Mouse (Mus musculus) erythroblast, embryonic 14.5 days (primary cell): ENCODE results near the gene Tmem236. TPM values are rescaled to one million over a fixed set of nuclear protein-coding genes. Genes with fewer than 3 reads are reported as not detected.
"Not testable (repeated sequence)": the region's sequence is repeated elsewhere in the genome, so short reads cannot be mapped to it uniquely, and the experiment has no call there.

ENCODE experiments used
- H3K27me3 ChIP-seq: 2 replicates; pipeline ENCODE4 v1.6.1; 2012; ENCODE audit warnings: inconsistent platforms; ENCODE audit not compliant: control insufficient read depth
- H3K36me3 ChIP-seq: 2 replicates; pipeline ENCODE4 v1.6.1; 2012; ENCODE audit warnings: mild to moderate bottlenecking, inconsistent platforms; ENCODE audit not compliant: control insufficient read depth
- H3K4me1 ChIP-seq: 2 replicates; pipeline ENCODE4 v1.6.1; 2012; ENCODE audit warnings: inconsistent platforms; ENCODE audit not compliant: control insufficient read depth
- H3K4me3 ChIP-seq: replicated peaks from 2 replicates; pipeline ENCODE3; 2012; ENCODE audit warnings: moderate library complexity, mild to moderate bottlenecking, inconsistent platforms
- H3K9me3 ChIP-seq: 2 replicates; pipeline ENCODE4 v1.6.1; 2012; ENCODE audit warnings: low read length, inconsistent platforms, mixed read lengths; ENCODE audit not compliant: control insufficient read depth
- GATA1 ChIP-seq: IDR thresholded peaks from 2 replicates; pipeline ENCODE4 v1.6.1; 2012; ENCODE audit warnings: low read length, inconsistent platforms, mixed read lengths
- TAL1 ChIP-seq: IDR thresholded peaks from 3 replicates; pipeline ENCODE4 v1.6.1; 2012; ENCODE audit warnings: low read length, inconsistent platforms, mixed read lengths
- polyA plus RNA-seq: library from polyadenylated mRNA; stranded (reverse); fragments of >175 nt; gene quantifications from 2 replicates; pipeline ENCODE4 v1.2.3, GENCODE M21; 2012

Gene Tmem236
- polyA plus RNA-seq, 1 experiment: not detected

DNA sequence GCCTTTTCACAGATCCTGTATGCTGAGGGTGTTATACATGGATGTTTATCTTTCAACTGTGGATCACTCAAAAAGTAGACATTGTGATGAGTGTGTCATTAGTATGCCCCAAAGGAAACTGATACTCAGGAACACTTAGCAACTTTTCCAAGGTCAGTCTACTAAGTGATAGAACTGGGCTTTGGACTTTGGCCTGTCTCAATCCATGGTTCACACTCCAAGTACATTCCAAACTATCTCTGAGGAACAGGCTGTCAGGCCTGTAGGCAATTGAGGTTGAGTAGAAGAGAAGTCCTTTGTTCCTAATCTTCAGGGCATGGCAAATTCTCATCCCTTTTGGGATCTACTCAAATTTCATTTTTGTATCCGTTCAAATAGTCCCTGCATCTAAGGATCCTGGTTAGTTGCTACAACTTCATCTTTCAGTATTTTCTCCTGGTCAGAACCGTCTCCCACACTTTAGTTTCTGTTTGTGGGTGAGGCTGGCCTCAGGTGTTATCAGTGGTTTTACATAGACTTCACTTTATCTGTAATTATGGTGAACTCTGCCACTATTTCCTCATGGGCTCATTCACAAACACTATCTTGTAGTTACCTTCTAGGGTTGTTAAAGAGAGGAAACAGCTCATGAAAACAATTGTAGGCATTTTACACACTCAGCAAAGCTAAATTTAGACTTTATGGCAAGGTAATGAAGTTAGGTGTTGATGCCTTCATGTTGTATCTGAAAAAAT lies 2.3 kb downstream of the Tmem236 start:
- H3K27me3 ChIP-seq: no peaks in the 10 kb centered on the region
- no peak overlapping the region for H3K4me3 ChIP-seq
- H3K4me1 ChIP-seq: peaks cover 7% of the 10 kb centered on the region
- TF ChIP-seq GATA1 (no peak), TAL1 (no peak)
- H3K9me3 ChIP-seq: no peaks in the 10 kb centered on the region
- H3K36me3 ChIP-seq: no peaks in the 10 kb centered on the region

DNA sequence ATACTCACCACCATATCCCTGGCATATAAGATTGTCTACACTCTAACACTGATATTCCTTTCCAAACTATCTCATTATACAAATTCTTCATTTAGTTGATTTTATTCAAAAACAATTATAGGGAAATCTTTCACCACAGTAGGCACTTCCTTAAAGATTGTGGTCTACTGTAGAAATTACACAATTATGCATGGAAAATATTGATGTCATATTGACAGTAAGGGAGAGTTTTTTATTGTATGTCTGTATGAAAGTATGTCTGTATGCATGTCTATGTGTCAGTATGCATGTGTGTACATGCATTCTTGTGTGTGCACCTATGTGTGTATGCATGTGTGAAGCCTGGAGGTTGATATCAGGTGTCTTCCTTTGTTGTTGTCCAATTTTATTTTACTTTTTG lies 10.1 kb downstream of the Tmem236 start:
- Histone ChIP-seq H3K4me1 (no peaks in the 10 kb centered on the region), H3K9me3 (no peaks in the 10 kb centered on the region), H3K4me3 (no peak overlapping the region), H3K36me3 (no peaks in the 10 kb centered on the region), H3K27me3 (no peaks in the 10 kb centered on the region)
- no peak for TF ChIP-seq GATA1
- no peak for TF ChIP-seq TAL1

DNA sequence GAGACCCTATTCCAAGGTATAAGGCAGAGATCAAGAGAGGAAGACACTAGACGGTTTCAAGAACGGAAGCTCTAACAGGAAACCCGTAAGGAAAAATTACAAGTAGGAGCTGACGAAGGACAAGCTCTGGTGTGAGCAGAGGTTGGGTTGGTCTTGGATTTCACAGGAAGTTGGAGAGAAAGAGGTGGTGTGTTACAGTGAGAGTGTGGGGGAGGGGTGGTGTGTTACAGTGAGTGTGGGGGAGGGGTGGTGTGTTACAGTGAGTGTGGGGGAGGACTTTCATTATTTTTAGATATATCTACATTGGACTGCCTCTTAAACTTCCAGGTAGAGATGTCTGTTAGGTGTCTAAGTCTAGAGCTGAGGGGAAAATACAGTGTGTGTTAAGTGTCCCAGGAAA lies 16.4 kb downstream of the Tmem236 start:
- Histone ChIP-seq H3K4me1 (peaks cover 8% of the 10 kb centered on the region), H3K27me3 (no peaks in the 10 kb centered on the region), H3K4me3 (no peak overlapping the region), H3K36me3 (no peaks in the 10 kb centered on the region), H3K9me3 (no peaks in the 10 kb centered on the region)
- no peak for TF ChIP-seq GATA1
- no peak for TF ChIP-seq TAL1

DNA sequence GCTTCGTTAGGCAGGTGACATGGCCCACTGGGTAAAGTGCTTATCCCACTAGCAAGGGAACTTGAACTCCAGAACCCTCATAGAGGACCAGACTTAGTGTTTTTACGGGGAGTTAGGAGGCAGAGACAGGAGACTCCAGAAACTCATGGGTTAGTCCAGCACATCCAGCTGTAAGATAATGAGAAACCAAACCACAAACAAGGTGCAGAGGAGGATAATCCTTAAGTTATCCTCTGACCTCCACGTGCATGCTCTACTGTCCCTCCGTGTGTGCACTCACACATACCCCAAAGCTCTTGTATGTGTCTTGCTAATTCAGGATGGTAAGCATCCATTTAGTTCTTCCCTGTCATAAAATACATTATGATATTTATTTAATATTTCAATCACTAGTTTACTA lies 17.3 kb downstream of the Tmem236 start:
- TF ChIP-seq GATA1: no peak
- no peak for TF ChIP-seq TAL1
- no peak overlapping the region for H3K4me3 ChIP-seq
- H3K9me3 ChIP-seq: no peaks in the 10 kb centered on the region
- H3K27me3 ChIP-seq: no peaks in the 10 kb centered on the region
- no peaks in the 10 kb centered on the region for H3K36me3 ChIP-seq
- H3K4me1 ChIP-seq: peaks cover 8% of the 10 kb centered on the region

DNA sequence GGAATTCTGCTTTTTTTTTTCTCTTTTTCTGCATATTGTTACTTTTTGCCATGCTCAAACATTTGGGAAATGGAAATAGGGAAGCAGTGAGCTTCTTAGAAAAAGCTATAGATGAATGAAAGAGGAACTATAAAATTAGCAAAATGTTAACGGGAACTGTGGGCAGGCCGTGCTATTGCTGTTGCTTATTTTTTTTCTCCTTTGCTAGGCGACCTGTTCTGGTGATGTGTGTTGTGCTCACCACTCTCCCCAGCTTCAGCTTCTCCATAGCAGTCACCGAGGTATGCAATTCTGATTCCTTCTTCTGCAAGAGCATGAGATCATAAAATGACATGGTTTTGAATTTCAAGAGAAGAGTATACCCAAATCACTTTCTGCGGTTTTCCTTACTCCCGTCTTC lies 17.7 kb downstream of the Tmem236 start:
- TF ChIP-seq GATA1 (no peak), TAL1 (no peak)
- Histone ChIP-seq H3K9me3 (no peaks in the 10 kb centered on the region), H3K36me3 (no peaks in the 10 kb centered on the region)

DNA sequence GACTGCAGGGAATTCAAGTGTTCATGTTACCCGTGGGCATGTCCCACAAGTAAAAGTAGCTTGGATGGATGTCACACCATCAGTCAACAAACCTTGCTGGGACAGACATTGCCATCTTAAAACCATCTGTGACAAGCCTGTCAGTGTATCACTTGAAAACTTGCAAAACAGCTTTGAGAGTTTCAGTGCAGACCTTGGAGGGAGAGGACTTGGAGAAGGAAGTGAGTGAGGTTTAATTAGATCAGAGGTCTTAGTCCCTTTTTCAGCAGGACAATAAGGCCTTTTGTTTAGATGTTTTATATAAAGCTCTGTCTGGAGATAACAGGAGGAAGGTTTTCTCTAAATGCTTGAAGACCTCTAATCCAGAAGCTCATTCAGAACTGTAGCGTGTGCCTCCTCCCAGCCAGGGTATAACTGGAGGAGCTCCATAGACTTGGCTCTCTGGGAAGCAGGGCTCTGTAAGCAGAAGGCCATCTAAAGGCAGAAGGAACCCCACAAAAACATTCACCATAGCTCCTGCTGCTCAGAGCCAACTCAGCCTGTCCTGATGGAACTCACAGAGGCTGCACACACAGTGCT lies 24.1 kb downstream of the Tmem236 start:
- H3K4me3 ChIP-seq, H3K27me3 ChIP-seq, H3K4me1 ChIP-seq, H3K9me3 ChIP-seq, H3K36me3 ChIP-seq: not testable (repeated sequence)

More for the DNA sequence above, 17.7 kb downstream of the Tmem236 start:
- Histone ChIP-seq H3K4me1 (peaks cover 8% of the 10 kb centered on the region), H3K27me3 (no peaks in the 10 kb centered on the region), H3K4me3 (no peak overlapping the region)

DNA sequence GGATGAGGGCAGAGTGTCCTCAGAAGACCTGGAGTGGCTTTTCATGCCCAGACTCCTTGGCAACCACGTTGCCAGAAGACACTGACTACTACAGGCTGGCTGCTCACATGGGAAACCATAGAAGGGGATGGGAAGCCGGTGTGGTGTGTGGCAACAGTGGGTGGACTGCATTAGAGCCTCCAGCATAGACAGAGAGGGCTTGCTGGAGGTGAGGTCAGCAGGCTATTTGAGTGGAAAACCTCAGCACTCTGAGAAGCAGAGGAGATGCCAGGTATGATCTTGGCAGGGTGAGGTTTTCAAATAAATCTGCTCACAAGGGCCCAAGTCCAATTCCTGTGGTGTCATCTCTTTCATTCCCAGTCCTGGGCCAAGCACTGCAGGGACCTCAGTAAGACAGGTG lies 25.3 kb downstream of the Tmem236 start:
- Histone ChIP-seq H3K27me3 (no peaks in the 10 kb centered on the region), H3K9me3 (no peaks in the 10 kb centered on the region), H3K4me3 (no peak overlapping the region), H3K4me1 (no peaks in the 10 kb centered on the region), H3K36me3 (no peaks in the 10 kb centered on the region)
- TF ChIP-seq GATA1 (no peak), TAL1 (no peak)

DNA sequence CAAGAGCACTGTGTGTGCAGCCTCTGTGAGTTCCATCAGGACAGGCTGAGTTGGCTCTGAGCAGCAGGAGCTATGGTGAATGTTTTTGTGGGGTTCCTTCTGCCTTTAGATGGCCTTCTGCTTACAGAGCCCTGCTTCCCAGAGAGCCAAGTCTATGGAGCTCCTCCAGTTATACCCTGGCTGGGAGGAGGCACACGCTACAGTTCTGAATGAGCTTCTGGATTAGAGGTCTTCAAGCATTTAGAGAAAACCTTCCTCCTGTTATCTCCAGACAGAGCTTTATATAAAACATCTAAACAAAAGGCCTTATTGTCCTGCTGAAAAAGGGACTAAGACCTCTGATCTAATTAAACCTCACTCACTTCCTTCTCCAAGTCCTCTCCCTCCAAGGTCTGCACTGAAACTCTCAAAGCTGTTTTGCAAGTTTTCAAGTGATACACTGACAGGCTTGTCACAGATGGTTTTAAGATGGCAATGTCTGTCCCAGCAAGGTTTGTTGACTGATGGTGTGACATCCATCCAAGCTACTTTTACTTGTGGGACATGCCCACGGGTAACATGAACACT lies 26.6 kb downstream of the Tmem236 start:
- not testable (repeated sequence) for H3K4me1 ChIP-seq, H3K36me3 ChIP-seq, H3K4me3 ChIP-seq, H3K9me3 ChIP-seq, H3K27me3 ChIP-seq

DNA sequence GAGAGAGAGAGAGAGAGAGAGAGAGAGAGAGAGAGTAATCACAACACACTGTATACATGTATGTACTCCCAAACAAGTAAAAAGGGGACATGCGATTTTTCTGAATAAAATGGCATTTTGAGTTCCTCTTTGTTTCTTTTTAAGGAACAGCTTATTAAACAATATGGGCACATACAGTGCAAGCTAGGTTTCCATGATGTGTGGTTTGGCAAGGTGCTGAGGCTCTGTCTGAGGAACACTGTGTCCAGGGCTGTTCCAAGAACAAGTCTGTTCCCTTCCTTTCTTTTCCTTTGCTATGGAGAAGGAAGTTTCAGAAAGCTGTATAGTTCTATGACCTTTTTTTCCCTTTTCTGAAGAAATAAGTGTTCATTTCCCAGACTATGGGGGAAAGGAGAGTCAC lies 30.0 kb downstream of the Tmem236 start:
- no peaks in the 10 kb centered on the region for H3K36me3 ChIP-seq
- no peak overlapping the region for H3K4me3 ChIP-seq
- H3K9me3 ChIP-seq: no peaks in the 10 kb centered on the region
- H3K4me1 ChIP-seq: no peaks in the 10 kb centered on the region
- H3K27me3 ChIP-seq: no peaks in the 10 kb centered on the region
- TF ChIP-seq GATA1: no peak
- TF ChIP-seq TAL1: no peak

DNA sequence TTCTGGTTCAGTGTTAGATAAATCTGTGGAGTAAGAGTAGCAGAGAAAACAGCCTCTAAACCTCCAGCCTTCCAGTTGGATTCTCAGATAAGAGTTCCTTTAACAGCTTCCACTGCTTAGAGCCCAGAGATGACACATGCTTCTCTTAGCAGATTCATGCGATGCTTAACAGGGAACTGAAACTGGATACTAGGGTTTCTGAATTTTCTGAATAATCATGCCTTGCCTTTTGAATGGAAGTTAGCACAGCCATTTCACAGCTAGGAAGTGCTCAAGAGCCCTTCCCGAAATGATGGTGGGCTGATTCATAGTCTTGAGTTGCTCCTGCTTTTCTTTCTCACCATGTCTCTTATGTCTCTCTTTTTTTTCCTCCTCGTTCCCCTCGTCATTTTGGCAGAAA lies 32.5 kb downstream of the Tmem236 start:
- Histone ChIP-seq H3K27me3 (no peaks in the 10 kb centered on the region), H3K4me3 (no peak overlapping the region), H3K9me3 (no peaks in the 10 kb centered on the region), H3K36me3 (no peaks in the 10 kb centered on the region), H3K4me1 (no peaks in the 10 kb centered on the region)
- TF ChIP-seq TAL1: no peak
- TF ChIP-seq GATA1: no peak
